Comparison of ENCODE assay signal across 27 mouse cellular contexts in genomic region chr1:179073846-179074245, GRCm38 (mm10).
A peak's percentile ranks its signal among the peaks of the same experiment; 100 is the strongest.
DNase-seq lines count a peak whose midpoint lies in the region; ATAC-seq lines count a peak whose summit lies in the region.
"Had no signal": no experiment of that assay in that cellular context is flagged by ENCODE, and none has a peak within 500 bp of the region (broad histone marks: within the 10 kb centered on the region; RNA-seq: fewer than 3 reads in every experiment).

No protein-coding gene starts in this region.

- H3K9ac ChIP-seq in midbrain, embryonic 15.5 days, result no peak overlapping the region
- H3K9ac ChIP-seq: forebrain, postnatal 0 days; hindbrain, embryonic 12.5 days; intestine, embryonic 15.5 days; limb, embryonic 12.5 days; lung, embryonic 15.5 days had no signal

- no peak overlapping the region for H3K4me2 ChIP-seq in midbrain, embryonic 15.5 days
- H3K4me2 ChIP-seq: hindbrain, embryonic 12.5 days; intestine, embryonic 15.5 days; limb, embryonic 12.5 days; lung, embryonic 15.5 days had no signal

- H3K27me3 ChIP-seq in limb, embryonic 10.5 days (ENCODE audit: low read depth, poor library complexity, severe bottlenecking), result no peaks in the 10 kb centered on the region
- H3K27me3 ChIP-seq in midbrain, embryonic 15.5 days (replicated peaks), result no peaks in the 10 kb centered on the region
- H3K27me3 ChIP-seq: hindbrain, embryonic 12.5 days; intestine, embryonic 15.5 days; limb, embryonic 12.5 days; lung, embryonic 15.5 days had no signal

- peak; percentile 74 for ATAC-seq in cerebellum, adult (ENCODE audit: insufficient number of reproducible peaks, low FRiP score, low TSS enrichment)
- ATAC-seq in midbrain, embryonic 15.5 days (replicated peaks), result no peak
- ATAC-seq: hindbrain, postnatal 0 days; intestine, embryonic 15.5 days; midbrain, embryonic 16.5 days had no signal

- H3K9me3 ChIP-seq in limb, embryonic 10.5 days (replicated peaks), result no peaks in the 10 kb centered on the region
- no peaks in the 10 kb centered on the region for H3K9me3 ChIP-seq in midbrain, embryonic 15.5 days
- H3K9me3 ChIP-seq: G1E; hindbrain, embryonic 12.5 days; intestine, embryonic 15.5 days; limb, embryonic 12.5 days; lung, embryonic 15.5 days; midbrain, embryonic 10.5 days had no signal

- 0 out of 2 replicates have a peak overlapping the region, but pooled peaks have one; percentile 19 for H3K27ac ChIP-seq in limb, embryonic 10.5 days
- H3K27ac ChIP-seq in midbrain, embryonic 15.5 days, result no peak overlapping the region
- H3K27ac ChIP-seq: hindbrain, embryonic 12.5 days; hindbrain, postnatal 0 days; intestine, embryonic 15.5 days; kidney, postnatal 0 days; limb, embryonic 12.5 days; lung, embryonic 15.5 days; midbrain, embryonic 10.5 days had no signal

- WGBS in limb, embryonic 10.5 days, result 89% methylated on average over 7 of the region's 7 CpGs
- 91% methylated on average over 7 of the region's 7 CpGs for WGBS in midbrain, embryonic 15.5 days

- H3K4me1 ChIP-seq in limb, embryonic 10.5 days, result peaks cover 15% of the 10 kb centered on the region
- H3K4me1 ChIP-seq in midbrain, embryonic 15.5 days, result no peaks in the 10 kb centered on the region
- H3K4me1 ChIP-seq: hindbrain, embryonic 12.5 days; intestine, embryonic 15.5 days; lung, embryonic 15.5 days had no signal

- 0 out of 2 replicates have a peak, but pooled peaks cover 3% of the 10 kb centered on the region for H3K36me3 ChIP-seq in limb, embryonic 10.5 days
- H3K36me3 ChIP-seq in midbrain, embryonic 15.5 days (replicated peaks), result no peaks in the 10 kb centered on the region
- H3K36me3 ChIP-seq: G1E; hindbrain, embryonic 12.5 days; intestine, embryonic 15.5 days; limb, embryonic 12.5 days; lung, embryonic 15.5 days; midbrain, embryonic 10.5 days had no signal

- no peak for DNase-seq in cerebellum, postnatal 4 days (ENCODE audit: low spot score in 2 of 2)
- peak; percentile 82 for DNase-seq in cerebellum, adult 11-12 months
- DNase-seq in cerebellum, adult 9-11 months, result peak; percentile 83
- no peak for DNase-seq in limb, embryonic 10.5 days (ENCODE audit: low spot score)
- DNase-seq in layer of hippocampus, adult 18-20 months (ENCODE audit: low spot score in 2 of 2), result no peak
- DNase-seq: adrenal gland, adult 8-10 months; forebrain, postnatal 0 days; gastrocnemius, postnatal 10 days; heart, postnatal 36 days; kidney, adult 2 months; kidney, postnatal 4 days; layer of hippocampus, adult 9-11 months; right cerebral cortex, adult 18-20 months; spleen, adult 18-20 months; thymus, postnatal 14 days had no signal

- no peak overlapping the region for H3K4me3 ChIP-seq in limb, embryonic 10.5 days
- H3K4me3 ChIP-seq in midbrain, embryonic 15.5 days, result no peak overlapping the region
- H3K4me3 ChIP-seq: erythroblast, embryonic 14.5 days; hindbrain, embryonic 12.5 days; intestine, embryonic 15.5 days; limb, embryonic 12.5 days; lung, embryonic 15.5 days; midbrain, embryonic 10.5 days had no signal

Comparison
In these comparisons a context has a peak if more than half of its experiments do, and no peak if none do; other contexts are left out.
1. DNase-seq: peak in cerebellum, adult 11-12 months (single experiment) and cerebellum, adult 9-11 months (single experiment); none in cerebellum, postnatal 4 days (0 of 2), limb, embryonic 10.5 days (single experiment) and layer of hippocampus, adult 18-20 months (0 of 2).